In the genomic region with DNA sequence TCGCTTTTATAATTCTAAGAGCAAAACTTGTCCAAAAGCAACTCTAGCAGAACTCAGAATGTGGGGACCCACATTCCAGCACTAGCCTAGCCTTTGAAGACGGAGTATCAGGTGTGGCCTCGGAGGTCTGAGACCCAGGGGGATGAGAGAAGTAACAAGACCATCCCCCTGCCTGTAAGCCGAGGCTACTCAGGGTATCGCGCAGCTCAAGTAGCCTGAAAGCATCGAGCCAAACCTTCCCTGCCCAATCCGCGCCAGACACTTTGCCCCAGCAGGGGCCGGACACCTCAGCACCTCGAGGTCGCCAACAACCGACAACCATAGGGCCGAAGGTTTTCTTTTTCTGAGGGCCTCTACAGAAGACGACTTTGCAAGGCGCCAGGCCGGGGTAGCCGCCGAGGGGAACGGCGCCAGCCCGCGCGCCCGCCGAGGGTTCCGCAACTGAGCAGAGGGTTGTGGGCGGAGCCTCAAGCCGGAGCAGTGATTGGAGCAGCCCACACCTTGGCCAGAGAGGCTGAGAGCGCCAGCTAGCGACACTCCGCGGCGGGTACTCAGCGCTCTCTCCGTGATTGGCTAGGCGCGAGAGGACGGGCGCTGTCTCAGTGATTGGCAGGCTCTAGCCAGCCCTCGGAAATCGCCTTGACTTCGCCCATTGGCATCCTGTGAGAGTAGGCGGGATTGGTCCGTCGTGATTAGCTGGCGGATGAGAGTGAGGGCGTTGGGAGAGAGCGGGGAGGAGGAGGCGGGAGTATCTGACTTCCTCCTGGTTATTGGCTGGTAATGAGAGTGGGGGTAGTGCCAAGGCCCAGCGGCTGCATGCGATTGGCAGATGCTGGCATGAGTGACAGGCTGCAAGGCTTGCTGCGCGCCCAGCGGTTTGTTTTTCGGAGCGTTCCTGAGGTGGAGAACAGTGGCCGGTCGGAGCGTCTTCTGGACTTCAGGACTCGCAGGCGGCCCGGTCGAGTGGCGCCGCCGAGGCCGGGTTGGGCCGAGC, we compare ENCODE assay signal across 8 mouse cellular contexts. TPM values are rescaled to one million over a fixed set of nuclear protein-coding genes. Genes with fewer than 3 reads are reported as not detected.
A peak's percentile ranks its signal among the peaks of the same experiment; 100 is the strongest.
DNase-seq lines count a peak whose midpoint lies in the region; ATAC-seq and TF ChIP-seq lines count a peak whose summit lies in the region.

Map3k3 (plus strand) TSS at position 906 of the 994 bp plus-strand sequence.

- peak within 1 kb of the TSS; percentile 84 for H3ac ChIP-seq in C2C12 (ENCODE audit: control insufficient read depth, insufficient read length, low read depth)
- peak within 1 kb of the TSS; percentile 58 for H3ac ChIP-seq in myocyte (ENCODE audit: control insufficient read depth, insufficient read length)

- DNase-seq in brain, embryonic 14.5 days (ENCODE audit: low read depth) = peak; percentile 100
- DNase-seq in liver, adult 2 months (ENCODE audit: extremely low read depth, low read depth, low spot score) = peak; percentile 100
- peak; percentile 100 for DNase-seq in splenic B cell, adult 2 months (ENCODE audit: low read depth, low spot score)

- H3K4me2 ChIP-seq in heart, embryonic 11.5 days = peak within 1 kb of the TSS; percentile 62
- H3K4me2 ChIP-seq in kidney, embryonic 16.5 days (replicated peaks; ENCODE audit: low read depth, low read length) = peak within 1 kb of the TSS; percentile 75
- peak within 1 kb of the TSS; percentile 83 for H3K4me2 ChIP-seq in myocyte (ENCODE audit: low read depth)

- peaks cover 38% of the 10 kb centered on the region for H3K79me3 ChIP-seq in C2C12 (ENCODE audit: low read depth)

- peak within 1 kb of the TSS; percentile 94 for H3K9ac ChIP-seq in heart, embryonic 11.5 days (ENCODE audit: low read depth, low read length)
- H3K9ac ChIP-seq in kidney, embryonic 16.5 days (replicated peaks; ENCODE audit: low read length) = peak within 1 kb of the TSS; percentile 94
- peak within 1 kb of the TSS; percentile 98 for H3K9ac ChIP-seq in liver, adult 2 months (ENCODE audit: low read depth, low read length)

- H3K4me1 ChIP-seq in erythroblast, embryonic 14.5 days (ENCODE audit: control insufficient read depth) = peaks cover 23% of the 10 kb centered on the region
- H3K4me1 ChIP-seq in heart, embryonic 11.5 days (ENCODE audit: control insufficient read depth, insufficient read depth, low read length) = 0 out of 2 replicates have a peak, but pooled peaks cover 3% of the 10 kb centered on the region
- H3K4me1 ChIP-seq in kidney, embryonic 16.5 days (ENCODE audit: insufficient read depth, low read length) = peaks cover 16% of the 10 kb centered on the region
- no peaks in the 10 kb centered on the region; the same call in 1 of the 2 replicates for H3K4me1 ChIP-seq in liver, adult 2 months (ENCODE audit: control insufficient read depth, insufficient read depth, low read length)

- TF ChIP-seq CTCF in C2C12 (IDR thresholded peaks at IDR 0.05; ENCODE audit: control insufficient read depth, insufficient read depth, insufficient read length) = peak; percentile 85
- peak; percentile 55 for TF ChIP-seq CTCF in brain, embryonic 14.5 days (IDR thresholded peaks at IDR 0.05; ENCODE audit: borderline replicate concordance, extremely low read depth, insufficient read depth, insufficient read length)
- peak; percentile 35 for TF ChIP-seq CTCF in liver, adult 2 months (IDR thresholded peaks at IDR 0.05; ENCODE audit: low read depth, low read length)

- H3K4me3 ChIP-seq in C2C12 (ENCODE audit: insufficient read depth, poor library complexity, severe bottlenecking) = peak within 1 kb of the TSS; percentile 87
- H3K4me3 ChIP-seq in erythroblast, embryonic 14.5 days (replicated peaks) = peak within 1 kb of the TSS; percentile 81
- H3K4me3 ChIP-seq in heart, embryonic 11.5 days (ENCODE audit: low read depth, low read length) = peak within 1 kb of the TSS; percentile 93
- H3K4me3 ChIP-seq in kidney, embryonic 16.5 days (ENCODE audit: low read length) = peak within 1 kb of the TSS; percentile 96
- peak within 1 kb of the TSS; percentile 98 for H3K4me3 ChIP-seq in liver, adult 2 months (ENCODE audit: insufficient read depth, low read depth, low read length)
- peak within 1 kb of the TSS; percentile 55 for H3K4me3 ChIP-seq in myocyte

- no peaks in the 10 kb centered on the region for H3K9me3 ChIP-seq in erythroblast, embryonic 14.5 days (ENCODE audit: control insufficient read depth, low read length)
- H3K9me3 ChIP-seq in heart, embryonic 11.5 days (replicated peaks; ENCODE audit: control insufficient read depth, low read length) = no peaks in the 10 kb centered on the region
- H3K9me3 ChIP-seq in kidney, embryonic 16.5 days (ENCODE audit: low read length) = no peaks in the 10 kb centered on the region

- ATAC-seq in heart, embryonic 11.5 days (replicated peaks; ENCODE audit: insufficient number of reproducible peaks, low FRiP score, low TSS enrichment) = peak; percentile 98
- ATAC-seq in kidney, embryonic 16.5 days (ENCODE audit: low FRiP score, low TSS enrichment) = peak; percentile 98

- H3K27ac ChIP-seq in heart, embryonic 11.5 days (ENCODE audit: low read depth, low read length) = peak within 1 kb of the TSS; percentile 98
- H3K27ac ChIP-seq in kidney, embryonic 16.5 days (ENCODE audit: low read length) = peak within 1 kb of the TSS; percentile 99
- H3K27ac ChIP-seq in liver, adult 2 months (replicated peaks; ENCODE audit: insufficient read depth, low read depth, low read length) = peak within 1 kb of the TSS; percentile 91

- H3K36me3 ChIP-seq in C2C12 (ENCODE audit: control insufficient read depth, insufficient read depth) = no peaks in the 10 kb centered on the region
- H3K36me3 ChIP-seq in erythroblast, embryonic 14.5 days (ENCODE audit: control insufficient read depth) = no peaks in the 10 kb centered on the region
- no peaks in the 10 kb centered on the region for H3K36me3 ChIP-seq in heart, embryonic 11.5 days (ENCODE audit: control insufficient read depth, insufficient read depth, low read length)
- H3K36me3 ChIP-seq in kidney, embryonic 16.5 days (ENCODE audit: insufficient read depth, low read length) = no peaks in the 10 kb centered on the region
- H3K36me3 ChIP-seq in liver, adult 2 months (ENCODE audit: control insufficient read depth, insufficient read depth, low read length) = no peaks in the 10 kb centered on the region
- no peaks in the 10 kb centered on the region for H3K36me3 ChIP-seq in myocyte (ENCODE audit: control insufficient read depth, insufficient read depth)
- no peaks in the 10 kb centered on the region for H3K36me3 ChIP-seq in splenic B cell, adult 2 months (ENCODE audit: control insufficient read depth, insufficient read depth, low read length, poor library complexity, severe bottlenecking)

- TF ChIP-seq POLR2A in brain, embryonic 14.5 days (IDR thresholded peaks at IDR 0.05; ENCODE audit: borderline replicate concordance, extremely low read depth, insufficient read depth, insufficient read length, poor library complexity, severe bottlenecking) = peak; percentile 92
- TF ChIP-seq POLR2A in liver, adult 2 months (IDR thresholded peaks at IDR 0.05; ENCODE audit: extremely low read depth, insufficient read depth, low read length) = peak; percentile 88
- peak; percentile 95 for TF ChIP-seq POLR2A in myocyte (IDR thresholded peaks at IDR 0.05; ENCODE audit: insufficient read length, low read depth)

- WGBS in heart, embryonic 11.5 days (ENCODE audit: insufficient replicate concordance) = 1% methylated on average over 69 of the region's 69 CpGs
- WGBS in kidney, embryonic 16.5 days = under 1% methylated on average over 69 of the region's 69 CpGs
- 1% methylated on average over 69 of the region's 69 CpGs for WGBS in liver, adult 2 months

- no peaks in the 10 kb centered on the region for H3K27me3 ChIP-seq in C2C12 (ENCODE audit: control insufficient read depth, insufficient read depth, insufficient read length)
- peaks cover 45% of the 10 kb centered on the region for H3K27me3 ChIP-seq in erythroblast, embryonic 14.5 days (ENCODE audit: control insufficient read depth)
- no peaks in the 10 kb centered on the region for H3K27me3 ChIP-seq in heart, embryonic 11.5 days (ENCODE audit: control insufficient read depth, insufficient read depth, low read length)
- H3K27me3 ChIP-seq in kidney, embryonic 16.5 days (ENCODE audit: insufficient read depth, low read length) = no peaks in the 10 kb centered on the region
- no peaks in the 10 kb centered on the region for H3K27me3 ChIP-seq in liver, adult 2 months (ENCODE audit: control insufficient read depth, insufficient read depth, low read length)
- no peaks in the 10 kb centered on the region for H3K27me3 ChIP-seq in myocyte (ENCODE audit: control insufficient read depth, insufficient read depth, insufficient read length)
- H3K27me3 ChIP-seq in splenic B cell, adult 2 months (ENCODE audit: control insufficient read depth, insufficient read depth, low read length, poor library complexity, severe bottlenecking) = no peaks in the 10 kb centered on the region

- H3K79me2 ChIP-seq in C2C12 (ENCODE audit: control insufficient read depth, insufficient read depth) (peaks cover 42% of the 10 kb centered on the region), myocyte (ENCODE audit: control insufficient read depth, insufficient read depth) (peaks cover 38% of the 10 kb centered on the region)
- H3K79me2 ChIP-seq in liver, adult 2 months (ENCODE audit: control insufficient read depth, insufficient read depth, low read length) = peaks cover 12% of the 10 kb centered on the region; the same call in 1 of the 2 replicates

TF ChIP-seq in C2C12, 6 proteins besides CTCF, POLR2A, EP300 and RAD21 (continues in another document):
- no peak for TF ChIP-seq MYOD1 (IDR thresholded peaks at IDR 0.05; ENCODE audit: control insufficient read depth, insufficient read length, low read depth)
- TF ChIP-seq FOSL1 (IDR thresholded peaks at IDR 0.05; ENCODE audit: insufficient read depth, low read length, poor library complexity, severe bottlenecking) = no peak
- no peak for TF ChIP-seq USF1 (IDR thresholded peaks at IDR 0.05; ENCODE audit: low read depth)
- TF ChIP-seq MAX (IDR thresholded peaks at IDR 0.05) = no peak

TF ChIP-seq in myocyte, 11 proteins besides CTCF, POLR2A, EP300 and RAD21:
- TF ChIP-seq MYOG (IDR thresholded peaks at IDR 0.05; ENCODE audit: control insufficient read depth in 1 of 3, insufficient read depth in 1 of 3, insufficient read length in 2 of 3, low read depth in 2 of 3) (no peak), POLR2AphosphoS2 (IDR thresholded peaks at IDR 0.05; ENCODE audit: insufficient read length, low read depth) (peak; percentile 79), SRF (IDR thresholded peaks at IDR 0.05; ENCODE audit: control insufficient read depth, insufficient read length, low read depth) (no peak), E2F4 (IDR thresholded peaks at IDR 0.05; ENCODE audit: insufficient read depth) (peak; percentile 44)

RNA-seq across cellular contexts. Expression of gene Map3k3, which starts in this region (rescaled TPM):
- polyA plus RNA-seq in C2C12 (2012; fragmentation: generic; extraction: Trizol) (23.1 TPM), myocyte (2012; fragmentation: generic; extraction: Trizol) (21.9 TPM)
- polyA plus RNA-seq in brain, embryonic 14.5 days (2012; rRNA removed) = 33.1 and 33.5 TPM in 2 replicates
- 0.05 and 0.07 TPM in 2 replicates for polyA plus RNA-seq in erythroblast, embryonic 14.5 days (2012)
- 20.8 and 22.2 TPM in 2 replicates for polyA plus RNA-seq in heart, embryonic 11.5 days (2014; fragmentation: Nextera tagmentation; extraction: Ambion mirVana)
- polyA plus RNA-seq in kidney, embryonic 16.5 days (2015; fragmentation: Nextera tagmentation; extraction: Ambion mirVana) = 12.7 and 22.6 TPM in 2 replicates
- 12.3 and 14.9 TPM in 2 replicates for total RNA-seq in liver, adult 2 months (2014; rRNA removed)
- 7.6 and 9.7 TPM in 2 replicates for polyA plus RNA-seq in liver, adult 2 months (2012; rRNA removed)

Comparison
In these comparisons a context has a peak if more than half of its experiments do, and no peak if none do; other contexts are left out.
1. Peak in every context shown above with its lines: DNase-seq, ATAC-seq, H3K4me3 ChIP-seq and H3K27ac ChIP-seq.
2. CTCF ChIP-seq: peak in every context shown above with its lines; median percentile 85 in C2C12; 55 in brain, embryonic 14.5 days; 35 in liver, adult 2 months.